Mouse (Mus musculus) ovary, adult 18-20 months (tissue): ENCODE results near the gene Sdk2.

ENCODE experiments used
- DNase-seq: peaks from one replicate; pipeline ENCODE4 v3.0.0; 2022; ENCODE audit warnings: low spot score, mixed read lengths

Sdk2 gene

GRCm38 (mm10) chr11:113991886-113992285 is 75.0 kb downstream of the Sdk2 start:
- DNase-seq = no peak

DNA sequence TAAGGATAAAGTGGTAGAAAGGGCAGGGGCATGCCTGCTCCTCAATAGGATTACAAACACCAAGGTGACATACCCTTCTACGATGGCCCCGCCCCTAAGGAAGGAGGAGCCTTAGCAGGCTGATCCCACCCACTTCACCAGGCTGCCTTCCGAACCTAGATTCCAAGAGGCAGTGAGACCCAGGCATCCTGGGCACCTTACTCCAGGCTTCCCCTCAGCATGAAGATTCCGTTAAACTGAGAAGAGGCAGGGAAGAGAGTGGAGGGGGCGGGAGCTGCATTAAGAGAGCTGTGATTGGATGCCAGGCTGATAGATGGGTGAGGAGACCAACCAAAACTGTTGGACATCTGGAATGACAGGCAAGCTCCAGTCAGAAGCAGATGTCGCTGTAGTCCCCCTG is 76.4 kb downstream of the Sdk2 start:
- DNase-seq = peak; percentile 42

GRCm38 (mm10) chr11:113990065-113990464 is 76.8 kb downstream of the Sdk2 start:
- no peak for DNase-seq

DNA sequence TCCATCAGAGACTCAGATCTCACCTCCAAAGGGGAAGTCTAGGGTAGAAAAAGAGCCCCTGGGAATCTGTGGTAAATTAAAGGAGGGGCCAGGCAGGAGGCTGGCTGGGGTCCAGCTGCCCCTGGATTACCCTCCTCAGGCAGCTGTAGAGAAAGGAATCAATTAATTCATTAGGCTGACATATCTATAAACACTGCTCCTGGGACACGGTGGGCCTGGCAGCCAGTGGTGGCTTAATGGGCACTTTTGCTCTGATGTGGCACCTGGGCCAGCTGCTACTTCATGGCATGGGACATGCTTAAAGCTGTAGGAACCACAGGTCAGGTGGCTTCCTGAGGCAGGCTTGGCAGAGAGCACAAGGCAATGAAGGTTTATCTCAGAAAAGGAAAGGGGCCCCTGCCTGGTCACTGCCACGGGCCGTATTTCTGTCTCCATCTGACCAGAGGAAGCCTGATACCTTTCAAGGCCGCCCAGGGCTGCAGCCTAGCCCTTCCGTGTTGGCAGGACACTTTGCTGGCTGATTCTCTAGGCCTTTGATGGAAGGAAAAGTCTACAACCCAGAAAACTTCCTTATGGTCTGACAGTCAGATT is 80.9 kb downstream of the Sdk2 start:
- DNase-seq = no peak

DNA sequence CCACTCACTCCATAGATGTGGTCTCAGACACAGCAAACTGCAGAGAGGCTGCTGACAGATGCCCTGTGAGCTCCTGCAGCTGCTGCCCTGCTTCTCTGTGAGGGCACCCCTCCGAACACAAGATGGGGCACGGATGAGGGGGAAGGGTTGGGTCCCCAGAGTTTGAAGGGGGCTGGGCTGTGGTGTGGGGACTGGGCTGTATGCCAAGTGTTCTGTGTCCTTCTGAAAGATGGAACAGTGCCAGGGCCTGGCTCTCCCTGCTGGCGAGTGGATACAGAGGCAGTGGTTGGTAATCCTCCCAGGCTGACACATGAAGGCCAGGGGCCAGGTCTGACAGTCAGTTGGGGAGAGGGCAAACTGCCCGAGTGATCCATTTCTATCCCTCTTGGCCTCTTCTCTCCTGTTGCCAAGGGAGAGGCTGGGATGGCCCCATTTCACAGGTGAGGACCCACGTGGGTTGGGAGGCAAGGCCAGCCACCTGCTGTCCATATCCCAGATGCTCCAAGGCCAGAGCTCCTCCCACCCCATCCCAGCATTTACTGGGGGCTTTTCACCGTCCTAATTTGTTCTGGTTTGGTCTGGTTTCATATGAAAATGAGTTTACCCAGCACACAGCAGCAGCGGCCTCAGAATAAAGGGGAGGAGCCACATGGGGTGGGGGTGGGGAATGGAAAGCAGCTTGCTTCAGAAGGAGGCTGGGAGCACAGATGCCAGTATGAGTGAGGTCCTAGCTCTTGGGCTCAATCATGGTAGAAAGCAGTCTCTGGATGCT is 84.9 kb downstream of the Sdk2 start:
- no peak for DNase-seq

DNA sequence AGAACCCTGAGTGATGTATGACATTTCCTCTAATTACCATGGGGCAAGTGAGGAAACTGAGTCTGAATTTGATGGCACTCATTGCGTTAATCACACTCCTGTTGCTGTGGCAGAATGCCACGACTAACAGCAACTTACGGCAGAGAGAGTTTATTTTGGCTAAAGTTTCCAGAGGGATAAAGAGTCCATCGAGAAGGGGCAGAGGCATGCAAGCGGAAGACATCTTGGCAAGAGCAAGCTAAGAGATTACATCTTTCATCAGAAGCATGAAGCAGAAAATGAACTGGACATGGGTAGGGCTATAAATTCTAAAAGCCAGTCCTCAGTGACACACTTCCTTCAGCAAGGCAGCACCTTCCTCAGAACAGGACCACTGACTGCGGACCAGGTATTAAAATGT is 85.8 kb downstream of the Sdk2 start:
- no peak for DNase-seq

DNA sequence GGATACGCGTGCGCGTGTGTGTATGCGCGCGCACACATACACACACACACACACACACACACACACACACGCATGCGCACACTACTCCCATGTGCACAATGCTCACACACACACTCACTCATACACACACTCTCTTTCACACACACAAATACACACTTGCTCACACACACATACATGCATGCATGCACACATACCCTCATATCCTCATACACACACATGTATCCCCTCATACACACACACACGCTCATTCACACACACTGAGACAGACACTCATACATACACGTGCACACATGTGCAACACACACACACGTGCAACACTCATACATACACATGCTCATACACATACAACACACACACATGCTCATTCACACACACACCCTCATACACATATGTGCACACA is 88.5 kb downstream of the Sdk2 start:
- no peak for DNase-seq

DNA sequence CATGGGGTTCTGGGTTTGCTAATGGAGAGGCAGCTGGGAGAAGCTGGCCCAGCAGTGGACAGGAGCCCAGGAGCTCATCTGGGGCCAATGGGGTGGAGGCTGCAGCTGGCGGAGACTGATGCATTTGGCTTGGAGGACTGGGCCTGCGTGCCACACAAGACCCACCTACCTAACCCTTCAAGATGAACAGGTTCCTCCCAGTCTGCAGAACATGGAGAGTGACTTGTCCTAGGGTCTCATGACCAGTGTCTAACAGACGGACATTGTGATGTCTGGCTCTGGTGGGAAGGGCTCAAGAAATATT is 91.2 kb downstream of the Sdk2 start:
- DNase-seq = no peak

DNA sequence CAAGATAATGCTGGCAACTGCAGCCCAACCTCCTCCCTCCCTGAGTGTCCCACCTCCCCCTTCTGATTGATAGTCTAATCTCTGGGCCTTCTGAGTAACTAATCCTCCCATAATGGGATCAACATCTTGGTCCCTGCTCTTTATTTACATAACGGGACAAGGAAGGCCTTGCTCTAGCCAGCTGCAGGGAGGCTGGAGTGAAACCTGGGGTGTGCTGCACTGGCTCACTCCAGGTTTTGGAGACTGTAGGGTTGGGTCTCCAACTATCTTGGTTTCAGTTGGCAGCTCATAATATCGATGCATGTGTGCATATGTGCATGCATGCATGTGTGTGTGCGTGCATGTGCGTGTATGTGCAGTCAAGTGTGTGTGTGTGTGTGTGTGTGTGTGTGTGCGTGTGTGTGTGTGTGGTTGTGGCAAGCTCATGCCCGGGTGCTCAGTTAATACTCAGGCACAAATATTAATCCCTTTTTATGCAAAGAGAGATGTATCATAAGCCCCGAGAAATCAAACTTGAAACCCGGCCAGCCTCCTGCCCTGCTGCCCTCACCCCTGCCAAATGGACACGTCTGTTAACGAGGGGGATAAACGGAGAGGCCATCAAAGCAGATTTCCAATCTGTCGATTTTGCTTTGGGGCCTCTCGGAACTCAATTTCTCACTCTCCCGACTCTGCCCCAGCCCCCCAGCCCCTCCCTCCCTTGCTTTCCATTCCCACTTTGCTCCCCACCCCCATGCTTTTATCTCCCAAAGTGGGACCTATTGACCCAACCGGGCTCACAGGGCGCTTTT is 91.8 kb downstream of the Sdk2 start:
- no peak for DNase-seq

GRCm38 (mm10) chr11:113972517-113972872 is 94.4 kb downstream of the Sdk2 start:
- no peak for DNase-seq

DNA sequence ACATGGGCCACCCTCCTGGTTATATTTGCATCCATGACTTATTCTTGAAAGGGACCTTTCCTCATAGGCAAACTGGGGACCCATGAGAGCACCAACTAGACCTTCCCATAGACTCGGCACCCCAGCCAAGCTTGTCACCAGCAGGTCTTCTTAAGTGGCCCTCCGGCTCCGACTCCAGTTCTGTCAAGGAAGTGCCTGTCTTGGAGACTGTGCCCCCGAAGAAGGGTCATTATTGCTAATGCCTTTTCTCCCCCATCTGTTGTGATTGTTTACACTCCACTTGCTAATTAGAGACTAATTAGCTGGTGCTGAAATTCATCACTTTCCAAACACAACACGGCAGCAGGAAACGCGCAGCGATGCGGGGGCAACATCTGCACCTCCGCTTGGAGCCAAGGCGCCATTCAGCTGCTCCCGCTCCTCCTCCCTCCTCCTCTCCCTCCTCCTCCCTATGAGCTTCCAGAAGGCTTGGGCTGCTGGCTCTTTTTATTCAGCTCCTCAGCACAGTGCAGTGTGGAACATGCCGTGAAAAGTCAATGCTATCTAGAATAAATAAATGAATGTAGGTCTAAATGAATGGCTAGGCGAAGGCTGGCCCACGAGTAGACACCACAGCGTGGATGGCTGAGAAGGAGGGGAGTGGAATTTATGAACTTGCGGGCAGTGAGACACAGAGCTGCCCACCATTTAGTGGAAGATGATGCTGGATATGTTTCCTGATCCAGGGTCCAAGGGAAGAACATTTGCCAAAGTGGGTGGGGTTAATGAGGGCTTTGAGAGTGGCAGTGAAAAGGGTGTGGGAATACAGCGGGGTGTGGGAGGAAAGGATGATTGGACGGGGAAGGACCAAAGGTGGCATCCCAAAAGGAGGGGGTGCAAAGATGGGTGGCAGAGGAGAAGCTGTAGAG is 95.0 kb downstream of the Sdk2 start:
- DNase-seq = no peak

DNA sequence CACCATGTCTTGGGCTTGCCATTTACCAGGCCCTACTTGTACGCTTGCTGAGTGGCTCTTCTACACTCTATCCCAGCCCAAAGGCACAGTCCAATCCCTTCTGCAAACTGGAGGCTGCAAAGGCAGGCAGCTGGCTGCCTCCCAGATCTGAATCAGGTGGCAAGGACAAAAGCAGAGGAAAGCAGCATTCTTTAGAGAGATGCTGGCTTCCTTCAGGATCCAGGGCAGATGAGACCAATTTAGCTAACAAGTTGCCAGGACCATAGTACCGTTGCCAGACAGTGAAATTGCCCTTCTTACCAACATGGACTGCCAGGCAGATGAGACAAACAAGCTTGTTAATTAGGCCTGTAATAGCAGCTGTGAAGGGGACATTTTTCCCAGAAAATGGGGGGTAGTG is 96.8 kb downstream of the Sdk2 start:
- no peak for DNase-seq

DNA sequence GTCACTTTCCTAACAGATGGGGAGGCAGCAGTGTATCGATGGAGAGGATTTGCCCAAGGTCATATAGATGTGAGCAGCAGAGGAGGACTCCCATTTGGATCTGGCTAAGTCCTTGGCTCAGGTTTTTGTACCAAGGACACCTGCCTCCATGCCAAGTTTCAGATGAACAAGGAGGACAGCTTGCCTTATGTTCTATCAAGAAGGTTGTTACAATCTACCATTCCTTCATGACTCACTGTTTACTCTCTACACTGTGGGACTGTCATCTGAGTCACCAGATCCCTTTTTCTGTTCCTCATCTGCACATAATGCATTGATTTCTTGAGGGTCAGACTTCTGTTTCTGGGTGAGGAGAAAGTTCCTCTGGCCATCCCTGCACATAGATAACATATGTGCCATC is 101.6 kb downstream of the Sdk2 start:
- DNase-seq = no peak

DNA sequence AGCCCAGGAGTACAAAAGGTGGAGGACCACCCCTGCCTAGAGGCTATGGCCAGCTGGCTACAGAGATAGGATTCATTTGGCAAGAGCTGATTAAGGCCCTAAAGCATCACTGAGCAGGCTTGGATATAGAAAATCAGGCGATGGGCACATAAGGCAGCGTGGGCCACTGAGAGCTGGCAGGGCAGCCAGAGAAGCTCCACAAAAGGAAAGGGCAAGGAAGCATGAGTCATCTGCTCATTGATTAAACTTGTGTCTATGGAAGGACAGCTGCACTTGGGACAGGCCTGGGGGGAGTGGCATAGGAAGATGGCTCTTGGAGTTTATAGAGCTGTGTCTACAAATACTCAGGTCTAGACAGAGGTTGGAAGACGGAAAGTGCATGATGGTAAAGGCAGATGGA is 104.1 kb downstream of the Sdk2 start:
- no peak for DNase-seq

- no peak for DNase-seq
Observed at GRCm38 (mm10) chr11:113951616-113951988, 115.2 kb downstream of the Sdk2 start.

- DNase-seq = no peak
Observed at GRCm38 (mm10) chr11:113950904-113951615, 115.8 kb downstream of the Sdk2 start.

- DNase-seq = no peak
Observed at GRCm38 (mm10) chr11:113948676-113949075, 118.2 kb downstream of the Sdk2 start.

- DNase-seq = no peak
Observed at GRCm38 (mm10) chr11:113942101-113942735, 124.6 kb downstream of the Sdk2 start.

DNA sequence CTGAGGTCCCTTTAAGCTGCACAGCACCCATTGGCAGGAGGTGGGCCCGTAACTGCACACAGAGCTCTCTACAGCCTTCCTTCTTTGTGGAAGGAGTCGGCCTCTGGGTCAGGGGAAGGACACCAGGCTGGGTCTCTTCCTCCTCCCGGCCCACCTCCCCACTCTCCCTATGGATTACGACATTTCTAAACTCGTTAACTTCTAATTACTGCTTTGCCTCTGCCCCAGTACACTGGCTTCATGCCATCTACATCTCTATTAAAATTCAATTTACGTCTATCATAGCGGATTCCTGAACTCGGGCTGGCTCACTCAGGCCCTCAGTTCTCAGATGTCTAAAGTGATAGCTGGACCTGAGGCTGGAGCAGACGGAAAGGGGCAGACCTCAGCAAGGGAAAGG is 133.2 kb downstream of the Sdk2 start:
- no peak for DNase-seq

- no peak for DNase-seq
Observed at GRCm38 (mm10) chr11:113932909-113933308, 133.9 kb downstream of the Sdk2 start.

- DNase-seq = no peak
Observed at GRCm38 (mm10) chr11:113931701-113932100, 135.1 kb downstream of the Sdk2 start.
